Mouse (Mus musculus) heart, adult 18-20 months (tissue): ENCODE results near the gene Gpr180. TPM values are rescaled to one million over a fixed set of nuclear protein-coding genes. Genes with fewer than 3 reads are reported as not detected.
A peak's percentile ranks its signal among the peaks of the same experiment; 100 is the strongest.

Experiments used
- DNase-seq, 2 experiments: peaks; one replicate each; pipeline ENCODE4 v3.0.0; 2021 to 2022; ENCODE audit warnings: mixed read lengths in 1 of 2
- total RNA-seq, 2 experiments: library from RNA; stranded (reverse); gene quantifications; 2 replicates each; pipeline ENCODE4 v1.2.3; 2021

Gpr180 gene
- total RNA-seq, 2 experiments from 2014 or later, result 19.7 to 20.0 TPM

- no peak for DNase-seq
These were observed 70.4 kb downstream of the Gpr180 start for GRCm38 (mm10) chr14:118207347-118207746.

- peak in 1 of 2 experiments; percentile 45 for DNase-seq
These were observed 72.7 kb downstream of the Gpr180 start for GRCm38 (mm10) chr14:118209642-118210041.

- DNase-seq, result no peak
These were observed 75.3 kb downstream of the Gpr180 start for GRCm38 (mm10) chr14:118212188-118212804.

Other genes with a start within 250 kb of the Gpr180 start
- gene Dct, start 84.9 kb upstream of the Gpr180 start, total RNA-seq, result 1 to 10 TPM; 3.2 to 6.0 TPM
- 10 to 100 TPM in 1 of 2 experiments, 1 to 10 TPM in 1; 8.4 to 10.5 TPM for gene Tgds, start 4.4 kb upstream of the Gpr180 start, total RNA-seq
- gene Sox21, start 99.9 kb downstream of the Gpr180 start, total RNA-seq, result under 1 TPM in 1 of 2 experiments, not detected in 1; 0.23 TPM
- not detected for gene Gm9376, start 129.8 kb downstream of the Gpr180 start, total RNA-seq